Mouse (Mus musculus) MEL (cell line): ENCODE data around the gene Bco1. TPM values are rescaled to one million over a fixed set of nuclear protein-coding genes. Genes with fewer than 3 reads are reported as not detected.

ENCODE experiments used
- DNase-seq: peaks from one replicate; pipeline ENCODE4 v3.0.0; 2011; ENCODE audit warnings: low read depth, low spot score
- H3K27ac ChIP-seq: 2 replicates; pipeline ENCODE4 v1.5.1; 2012; ENCODE audit warnings: low read depth, mild to moderate bottlenecking, control low read depth, low read length, moderate library complexity; ENCODE audit not compliant: control insufficient read depth
- H3K27me3 ChIP-seq, 2 experiments: fragments of 150-350 bp in 1 of 2; sonication (generic) in 1 of 2; 2 replicates each; pipeline ENCODE4 v1.6.1; 2012; ENCODE audit warnings: low read length in 2 of 2, mild to moderate bottlenecking in 2 of 2, improper control_type of control experiment in 1 of 2, moderate library complexity in 1 of 2; ENCODE audit not compliant: insufficient read depth in 2 of 2, control insufficient read depth in 1 of 2
- H3K36me3 ChIP-seq, 2 experiments: 2 replicates each; pipeline ENCODE4 v1.6.1; 2012 to 2014; ENCODE audit warnings: low read length in 2 of 2, improper control_type of control experiment in 1 of 2, inconsistent platforms in 1 of 2, mild to moderate bottlenecking in 1 of 2; ENCODE audit not compliant: insufficient read depth in 2 of 2, control insufficient read depth in 1 of 2
- H3K4me1 ChIP-seq, 2 experiments: fragments of 150-350 bp in 1 of 2; sonication (generic) in 1 of 2; 2 replicates each; pipeline ENCODE4 v1.6.1; 2012; ENCODE audit warnings: low read length in 2 of 2, improper control_type of control experiment in 1 of 2, mild to moderate bottlenecking in 1 of 2; ENCODE audit not compliant: insufficient read depth in 2 of 2, control insufficient read depth in 1 of 2
- H3K4me3 ChIP-seq, 2 experiments: fragments of 150-350 bp in 1 of 2; sonication (generic) in 1 of 2; 2 replicates each; pipeline ENCODE4 v1.5.1; 2012; ENCODE audit warnings: low read depth in 2 of 2, low read length in 2 of 2, mild to moderate bottlenecking in 2 of 2, moderate library complexity in 2 of 2, control low read depth in 1 of 2, improper control_type of control experiment in 1 of 2; ENCODE audit not compliant: control insufficient read depth in 1 of 2, insufficient read depth in 1 of 2
- H3K79me2 ChIP-seq: 2 replicates; pipeline ENCODE4 v1.6.1; 2012; ENCODE audit warnings: mild to moderate bottlenecking, low read length, moderate library complexity; ENCODE audit not compliant: control insufficient read depth, poor library complexity, insufficient read depth
- H3K9ac ChIP-seq: 2 replicates; pipeline ENCODE4 v1.6.1; 2012; ENCODE audit warnings: low read depth, mild to moderate bottlenecking, control low read depth, low read length, moderate library complexity; ENCODE audit not compliant: control insufficient read depth, poor library complexity, severe bottlenecking
- H3K9me3 ChIP-seq: fragments of 150-350 bp; sonication (generic); replicated peaks from 2 replicates; pipeline ENCODE4 v1.6.1; 2012; ENCODE audit warnings: mild to moderate bottlenecking, low read length, improper control_type of control experiment, moderate library complexity; ENCODE audit not compliant: insufficient read depth
- CHD2 ChIP-seq: IDR thresholded peaks from 2 replicates; pipeline ENCODE4 v1.6.1; 2011; ENCODE audit warnings: low read length, improper control_type of control experiment
- CTCF ChIP-seq, 3 experiments: IDR thresholded peaks in 2 of 3; conservative IDR thresholded peaks in 1 of 3; 2 replicates each; pipeline ENCODE4 v1.5.1; 2011 to 2012; ENCODE audit warnings: low read length in 3 of 3, low read depth in 2 of 3, mild to moderate bottlenecking in 2 of 3, improper control_type of control experiment in 1 of 3, inconsistent platforms in 1 of 3, mixed read lengths in 1 of 3, moderate library complexity in 1 of 3; ENCODE audit not compliant: control insufficient read depth in 1 of 3, insufficient read depth in 1 of 3, poor library complexity in 1 of 3, severe bottlenecking in 1 of 3
- ELF1 ChIP-seq: IDR thresholded peaks from 2 replicates; pipeline ENCODE4 v1.6.1; 2014; ENCODE audit warnings: low read depth, mild to moderate bottlenecking, inconsistent platforms, low read length, improper control_type of control experiment, moderate library complexity
- GATA1 ChIP-seq: IDR thresholded peaks from 2 replicates; pipeline ENCODE4 v1.6.1; 2011; ENCODE audit warnings: low read depth, low read length, improper control_type of control experiment
- HCFC1 ChIP-seq: IDR thresholded peaks from 2 replicates; pipeline ENCODE4 v1.6.1; 2012; ENCODE audit warnings: low read depth, mild to moderate bottlenecking, inconsistent platforms, low read length, improper control_type of control experiment, moderate library complexity
- MEF2A ChIP-seq: IDR thresholded peaks from 2 replicates; pipeline ENCODE4 v1.6.1; 2014; ENCODE audit warnings: low read depth, mild to moderate bottlenecking, inconsistent platforms, low read length, improper control_type of control experiment; ENCODE audit not compliant: poor library complexity, insufficient replicate concordance, severe bottlenecking; ENCODE audit errors: extremely low read depth
- MYB ChIP-seq: IDR thresholded peaks from 2 replicates; pipeline ENCODE4 v1.6.1; 2011; ENCODE audit warnings: mild to moderate bottlenecking, low read depth, low read length, improper control_type of control experiment
- NELFE ChIP-seq: IDR thresholded peaks from 2 replicates; pipeline ENCODE4 v1.6.1; 2011; ENCODE audit warnings: low read depth, low read length, improper control_type of control experiment
- POLR2A ChIP-seq, 2 experiments: IDR thresholded peaks; 2 replicates each; pipeline ENCODE4 v1.6.1; 2011 to 2012; ENCODE audit warnings: low read length in 2 of 2, mild to moderate bottlenecking in 2 of 2, control low read depth in 1 of 2, improper control_type of control experiment in 1 of 2, low read depth in 1 of 2, moderate library complexity in 1 of 2; ENCODE audit not compliant: control insufficient read depth in 1 of 2, insufficient read depth in 1 of 2, poor library complexity in 1 of 2
- RCOR1 ChIP-seq: IDR thresholded peaks from 2 replicates; pipeline ENCODE4 v1.6.1; 2012; ENCODE audit warnings: low read depth, mild to moderate bottlenecking, inconsistent platforms, low read length, improper control_type of control experiment
- TAL1 ChIP-seq: IDR thresholded peaks from 2 replicates; pipeline ENCODE4 v1.6.1; 2012; ENCODE audit warnings: mild to moderate bottlenecking, inconsistent platforms, low read length, moderate library complexity, mixed read lengths
- TBP ChIP-seq: IDR thresholded peaks from 2 replicates; pipeline ENCODE4 v1.8.0; 2011; ENCODE audit warnings: low read depth, low read length, improper control_type of control experiment
- UBTF ChIP-seq: IDR thresholded peaks from 2 replicates; pipeline ENCODE4 v1.6.1; 2012; ENCODE audit warnings: low read depth, mild to moderate bottlenecking, inconsistent platforms, low read length, improper control_type of control experiment, moderate library complexity, borderline replicate concordance; ENCODE audit not compliant: insufficient read depth
- ZNF384 ChIP-seq: IDR thresholded peaks from 2 replicates; pipeline ENCODE4 v1.6.1; 2012; ENCODE audit warnings: low read depth, mild to moderate bottlenecking, inconsistent platforms, low read length, improper control_type of control experiment
- polyA plus RNA-seq, 2 experiments: library from polyadenylated mRNA; stranded (reverse) in 1 of 2; unstranded in 1 of 2; fragments of >175 nt in 1 of 2; fragments of >200 nt in 1 of 2; gene quantifications; 2 replicates each; pipeline versions ENCODE4 v1.2.1 to v1.2.4; 2012; ENCODE audit warnings: low replicate concordance in 2 of 2, low read depth in 1 of 2; ENCODE audit not compliant: insufficient read length in 2 of 2, insufficient read depth in 1 of 2, missing spikeins in 1 of 2
- total RNA-seq: library from RNA; depleted of rRNA; stranded (reverse); fragments of 300-350 nt; gene quantifications from 2 replicates; pipeline ENCODE4 v1.2.3, GENCODE M21; 2012

The Bco1 gene
- total and polyA plus RNA-seq, 3 experiments = 0.70 to 1.2 TPM; not detected in 1

- no peak for DNase-seq
- TF ChIP-seq TBP = no peak
- no peak for TF ChIP-seq TAL1
- no peak for TF ChIP-seq CTCF (IDR thresholded peaks at IDR 0.05 in 2 of 3, conservative IDR thresholded peaks at IDR 0.05 in 1 of 3; ENCODE audit: control insufficient read depth in 1 of 3, insufficient read depth in 1 of 3, low read depth in 2 of 3, low read length in 3 of 3, poor library complexity in 1 of 3, severe bottlenecking in 1 of 3)
- no peak for TF ChIP-seq UBTF
- no peak for TF ChIP-seq CHD2
- TF ChIP-seq NELFE = no peak
- TF ChIP-seq HCFC1 = no peak
- TF ChIP-seq MYB = no peak
- H3K4me1 ChIP-seq = peaks cover 45 to 76% of the 10 kb centered on the region in 2 experiments
- no peak overlapping the region for H3K4me3 ChIP-seq
- no peaks in the 10 kb centered on the region for H3K9me3 ChIP-seq
- no peak overlapping the region for H3K27ac ChIP-seq
- H3K27me3 ChIP-seq = no peaks in the 10 kb centered on the region
- H3K9ac ChIP-seq = no peak overlapping the region
- peaks cover 0 to 65% of the 10 kb centered on the region in 2 experiments; a peak in 2 of 4 replicates for H3K36me3 ChIP-seq
- no peaks in the 10 kb centered on the region; the same call in 1 of the 2 replicates for H3K79me2 ChIP-seq
These were observed 16.0 kb upstream of the Bco1 start for GRCm38 (mm10) chr8:117079652-117080051.

DNA sequence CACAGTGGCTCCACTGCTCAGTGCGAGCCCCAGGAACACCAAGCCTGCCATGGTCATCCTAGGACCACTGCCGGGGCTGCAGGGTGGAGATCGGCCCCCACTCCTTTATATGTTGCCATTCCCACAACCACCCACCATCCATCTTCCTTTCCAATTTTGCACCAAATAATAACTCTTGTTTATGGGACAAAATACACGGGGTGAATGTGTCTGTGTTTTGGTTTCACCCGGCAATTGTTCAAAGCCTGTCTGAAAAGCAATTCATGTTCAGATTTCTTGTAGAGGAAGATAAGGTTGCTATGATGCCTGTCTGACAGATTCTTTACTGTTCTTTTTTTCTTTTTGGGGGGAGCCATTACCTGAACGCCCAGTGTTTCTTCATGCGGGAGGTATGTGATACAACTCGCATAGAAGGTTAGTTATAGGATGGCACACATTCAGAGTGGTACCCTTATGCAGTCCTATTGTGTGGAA, 13.2 kb upstream of the Bco1 start, which contains the start of gene Pkd1l2:
TSS of gene Pkd1l2 (minus strand) at position 51 of the 474 bp plus-strand sequence.
- Histone ChIP-seq H3K4me1 (peaks cover 47 to 73% of the 10 kb centered on the region in 2 experiments), H3K9ac (peak within 1 kb of the TSS; percentile 32)
- TF ChIP-seq MEF2A = no peak
- TF ChIP-seq RCOR1 = peak; percentile 82
- peak; percentile 53; the same call in 1 of the 2 replicates for TF ChIP-seq GATA1
- no peak for TF ChIP-seq POLR2A (IDR thresholded peaks at IDR 0.05; ENCODE audit: control insufficient read depth in 1 of 2, insufficient read depth in 1 of 2, low read depth in 1 of 2, low read length in 2 of 2, poor library complexity in 1 of 2)
- 0 out of 2 replicates have a peak, but pooled peaks have one; percentile 14 for TF ChIP-seq NELFE
- no peak for TF ChIP-seq ELF1
- TF ChIP-seq ZNF384 = 0 out of 2 replicates have a peak, but pooled peaks have one; percentile 9
- TF ChIP-seq, all 39 proteins: peak for 4
- no peaks in the 10 kb centered on the region for H3K79me2 ChIP-seq
- H3K36me3 ChIP-seq = peaks cover 0 to 61% of the 10 kb centered on the region in 2 experiments; a peak in 2 of 4 replicates
- peak within 1 kb of the TSS; percentile 10 to 16; a peak in 3 of 4 replicates for H3K4me3 ChIP-seq
- no peak for DNase-seq
- no peaks in the 10 kb centered on the region for H3K27me3 ChIP-seq
- peak within 1 kb of the TSS; percentile 88 for H3K27ac ChIP-seq
- no peaks in the 10 kb centered on the region for H3K9me3 ChIP-seq
